Mouse (Mus musculus): Measurements from ENCODE around the gene Fam83f. TPM values are rescaled to one million over a fixed set of nuclear protein-coding genes. Genes with fewer than 3 reads are reported as not detected.
"Not testable (repeated sequence)": the region's sequence is repeated elsewhere in the genome, so short reads cannot be mapped to it uniquely, and the experiment has no call there.

Fam83f gene
- total RNA-seq, 2 experiments from 2014 or later: 0.44 to 0.52 TPM

DNA sequence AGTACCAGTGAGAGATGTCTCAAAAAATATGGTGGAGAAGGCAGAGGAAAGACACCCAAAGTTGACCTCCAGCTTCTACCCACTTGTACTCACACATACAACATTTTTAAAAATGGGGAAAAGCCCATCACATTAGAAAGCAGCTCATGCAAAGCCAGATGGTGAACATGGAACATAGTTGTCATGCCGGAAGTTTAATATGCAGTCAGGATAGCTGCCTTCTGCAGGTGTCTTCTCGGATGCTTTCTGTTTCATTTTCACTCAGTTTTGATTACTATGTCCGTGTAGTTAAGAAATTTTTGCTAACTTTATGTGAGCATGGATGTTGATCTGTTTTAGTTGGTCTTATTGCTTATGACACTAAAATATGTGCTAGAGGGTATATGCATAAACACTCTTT is 63.7 kb downstream of the Fam83f start:
- intact Hi-C loops (cut with DNase I): no loop called here
- no peak for DNase-seq

- intact Hi-C loops (cut with DNase I); DNase-seq: not testable (repeated sequence)
Observed at GRCm38 (mm10) chr15:80735708-80736107, 64.1 kb downstream of the Fam83f start.

DNA sequence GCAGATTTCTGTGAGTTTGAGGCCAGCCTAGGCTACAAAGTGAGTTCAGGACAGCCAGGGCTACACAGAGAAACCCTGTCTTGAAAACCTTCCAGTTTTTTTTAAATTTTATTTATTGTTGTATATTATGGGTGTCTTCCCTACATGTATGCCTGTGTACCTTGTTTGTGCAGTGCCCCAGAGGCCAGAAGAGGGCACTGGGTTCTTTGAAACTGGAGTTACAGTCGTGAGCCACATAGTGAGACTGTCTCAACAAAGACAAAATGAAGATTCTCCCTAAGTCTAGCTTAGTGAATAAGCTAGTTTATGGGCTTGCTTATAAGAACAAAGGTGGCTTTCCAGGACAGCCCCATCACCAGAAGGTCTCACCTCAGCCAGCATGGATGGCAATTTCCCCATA is 64.9 kb downstream of the Fam83f start:
- intact Hi-C loops (cut with DNase I): no loop called here
- no peak for DNase-seq

- intact Hi-C loops (cut with DNase I): no loop called here
- no peak for DNase-seq
Observed at GRCm38 (mm10) chr15:80738244-80738643, 66.6 kb downstream of the Fam83f start.

- DNase-seq: no peak
- intact Hi-C loops (cut with DNase I): no loop called here
Observed at GRCm38 (mm10) chr15:80739972-80740371, 68.3 kb downstream of the Fam83f start.

DNA sequence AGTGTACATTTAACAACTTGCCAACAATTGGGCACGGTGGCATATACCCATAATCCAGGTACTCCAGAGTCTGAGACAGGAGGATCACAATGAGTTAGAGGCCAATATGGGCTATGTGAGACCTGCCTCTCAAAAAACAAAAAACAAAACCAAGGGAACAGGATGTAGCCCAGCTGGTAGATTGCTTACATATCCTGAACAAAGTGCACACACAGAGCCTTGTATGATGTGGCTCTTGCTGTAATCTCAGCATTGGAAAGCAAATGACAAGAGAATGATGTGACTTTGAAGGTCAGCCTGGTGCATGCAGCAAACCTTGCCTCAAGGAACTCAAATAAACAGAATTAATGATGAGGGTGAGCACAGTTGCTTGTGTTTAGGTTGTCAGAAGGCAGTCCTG is 70.2 kb downstream of the Fam83f start:
- intact Hi-C loops (cut with DNase I): no loop called here
- no peak for DNase-seq

DNA sequence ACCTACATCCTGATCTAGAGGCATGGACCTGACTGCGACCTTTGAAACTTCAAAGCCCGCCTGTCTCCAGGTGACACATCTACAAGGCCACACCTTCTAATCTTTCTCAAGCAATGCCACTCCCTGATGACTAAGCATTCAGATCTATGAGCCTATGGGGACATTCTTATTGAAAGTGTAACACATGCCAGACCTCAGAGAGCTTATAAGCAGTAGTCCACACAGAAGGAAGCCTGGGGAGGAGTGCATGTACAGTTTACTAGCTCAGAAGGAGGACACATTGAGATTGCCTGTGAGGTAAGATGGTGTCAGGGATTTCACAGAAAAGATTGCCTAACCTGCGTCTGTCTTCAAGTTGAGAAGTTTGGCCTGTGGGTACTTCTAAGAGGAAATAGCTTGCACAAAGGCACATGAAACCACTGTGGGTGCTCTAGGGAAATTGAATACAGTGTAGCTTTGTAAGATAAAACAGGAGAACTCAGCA is 71.4 kb downstream of the Fam83f start:
- intact Hi-C loops (cut with DNase I): no loop called here
- no peak for DNase-seq

DNA sequence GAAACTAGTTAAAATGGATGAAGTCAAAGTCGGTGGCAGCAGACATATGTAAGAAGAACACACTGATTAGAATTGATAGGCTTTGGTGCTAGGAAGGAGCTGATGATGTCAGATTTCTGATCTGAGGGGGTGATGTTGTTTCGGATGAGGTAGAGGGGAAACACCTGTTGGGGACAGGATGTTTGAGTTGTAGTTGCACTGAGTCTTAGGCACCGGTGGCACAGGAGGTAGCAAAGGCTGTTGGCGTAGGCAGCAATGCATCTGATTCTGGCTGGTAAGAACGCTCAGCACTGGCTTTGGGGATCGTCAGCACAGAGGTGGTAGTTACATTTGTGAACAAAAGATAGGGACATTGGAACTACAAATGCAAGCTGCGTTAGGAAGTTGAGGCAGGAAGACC is 72.0 kb downstream of the Fam83f start:
- DNase-seq: no peak
- intact Hi-C loops (cut with DNase I): no loop called here

DNA sequence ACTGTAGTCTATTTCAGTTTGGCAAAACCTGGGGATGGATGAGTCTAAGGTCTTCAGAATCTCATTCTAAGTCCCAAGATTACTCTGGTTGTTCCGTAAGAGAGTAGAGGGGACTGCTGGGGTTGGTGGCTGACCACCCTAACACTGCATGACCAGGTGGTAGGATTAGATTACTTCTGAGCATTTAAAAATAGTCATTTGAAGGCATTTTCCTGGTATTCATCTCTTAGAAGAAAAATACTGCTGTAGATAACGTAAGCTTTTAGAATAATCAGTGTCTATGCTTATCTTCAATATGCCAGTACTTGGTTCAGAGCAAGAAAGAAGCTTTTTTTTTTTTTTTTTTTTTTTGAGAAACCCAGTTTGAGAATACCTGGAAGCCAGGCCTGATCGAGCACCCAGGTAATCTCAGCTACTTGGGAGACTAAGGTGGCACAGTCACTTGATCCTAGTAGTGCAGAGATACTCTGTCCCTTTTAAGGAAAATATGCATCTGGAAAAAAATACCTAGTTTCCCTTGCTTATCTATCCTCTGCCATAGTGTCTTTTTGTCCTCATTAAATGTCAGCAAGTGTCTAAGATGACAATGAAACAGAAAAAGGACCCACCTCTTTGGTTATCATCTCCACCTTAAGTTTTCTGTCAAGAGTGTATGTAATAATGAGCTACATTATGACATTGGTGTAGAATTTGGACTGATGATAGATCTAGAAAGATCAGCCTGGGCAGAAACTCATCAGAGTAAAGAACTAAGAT is 73.2 kb downstream of the Fam83f start:
- intact Hi-C loops (cut with DNase I): no loop called here

DNA sequence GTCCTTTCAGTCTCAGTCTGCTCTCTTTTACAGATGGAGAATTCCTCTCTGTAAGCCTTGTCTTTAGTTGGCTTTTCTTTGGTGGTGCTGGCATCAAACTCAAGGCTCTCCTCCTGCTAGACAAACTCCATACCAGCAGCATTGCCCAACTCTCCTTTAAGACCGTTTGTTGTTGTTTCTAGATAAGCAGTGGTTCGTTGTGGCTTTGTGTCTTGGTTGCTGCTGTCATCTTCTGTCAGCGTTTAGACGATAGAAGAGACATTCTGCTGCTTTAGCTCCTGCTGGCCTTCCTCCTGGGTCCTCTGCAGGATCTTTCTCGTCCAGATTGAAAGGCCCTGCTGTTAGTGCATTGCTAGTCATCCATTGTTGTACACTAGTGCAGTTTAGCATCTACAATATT is 77.3 kb downstream of the Fam83f start:
- DNase-seq: no peak
- intact Hi-C loops (cut with DNase I): no loop called here

More for the DNA sequence above, 73.2 kb downstream of the Fam83f start:
- DNase-seq: no peak

Small RNA genes lying within 50 kb of the gene (microRNA-seq; reads per million reads assigned to microRNA genes)
- gene Mir6957: not detected

Other genes starting within 250 kb of the Fam83f start
- under 1 TPM; 0.16 to 0.18 TPM for gene Enthd1, start 106.7 kb upstream of the Fam83f start, total RNA-seq (2021)
- gene Grap2, start 99.3 kb upstream of the Fam83f start, total RNA-seq (2021): under 1 TPM; 0.32 to 0.34 TPM
- 100 to 1,000 TPM; 145 to 146 TPM for gene Tnrc6b, start 39.5 kb downstream of the Fam83f start, total RNA-seq (2021)

All from left cerebral cortex, postnatal 4 days (tissue).